Mouse (Mus musculus) liver, adult 2 months (tissue): ENCODE results near the gene Lcmt2. TPM values are rescaled to one million over a fixed set of nuclear protein-coding genes. Genes with fewer than 3 reads are reported as not detected.

Experiments
- DNase-seq: peaks from one replicate; pipeline ENCODE4 v3.0.0-alpha.2; 2011; ENCODE audit warnings: low read depth, low spot score; ENCODE audit errors: extremely low read depth
- H3K27ac ChIP-seq: fragments of 200-500 bp; replicated peaks from 2 replicates; pipeline ENCODE4 v1.5.1; 2012; ENCODE audit warnings: low read depth, mild to moderate bottlenecking, control low read depth, inconsistent platforms, low read length; ENCODE audit not compliant: insufficient read depth
- H3K27me3 ChIP-seq: fragments of 200-500 bp; 2 replicates; pipeline ENCODE4 v1.6.1; 2012; ENCODE audit warnings: mild to moderate bottlenecking, moderate library complexity, low read length, inconsistent platforms; ENCODE audit not compliant: control insufficient read depth, insufficient read depth
- H3K36me3 ChIP-seq: fragments of 200-500 bp; 2 replicates; pipeline ENCODE4 v1.6.1; 2012; ENCODE audit warnings: low read length, inconsistent platforms; ENCODE audit not compliant: control insufficient read depth, insufficient read depth
- H3K4me1 ChIP-seq: fragments of 200-500 bp; 2 replicates; pipeline ENCODE4 v1.6.1; 2011; ENCODE audit warnings: low read length; ENCODE audit not compliant: control insufficient read depth, insufficient read depth
- H3K4me3 ChIP-seq: fragments of 200-500 bp; 2 replicates; pipeline ENCODE4 v1.5.1; 2011; ENCODE audit warnings: low read depth, mild to moderate bottlenecking, control low read depth, low read length, moderate library complexity; ENCODE audit not compliant: insufficient read depth
- H3K79me2 ChIP-seq: fragments of 200-500 bp; 2 replicates; pipeline ENCODE4 v1.6.1; 2012; ENCODE audit warnings: inconsistent platforms, mild to moderate bottlenecking, low read length, moderate library complexity; ENCODE audit not compliant: control insufficient read depth, insufficient read depth
- H3K9ac ChIP-seq: fragments of 200-500 bp; 2 replicates; pipeline ENCODE4 v1.6.1; 2012; ENCODE audit warnings: low read depth, mild to moderate bottlenecking, control low read depth, inconsistent platforms, low read length
- CTCF ChIP-seq: fragments of 200-500 bp; IDR thresholded peaks from 2 replicates; pipeline ENCODE4 v1.5.1; 2011; ENCODE audit warnings: low read depth, low read length, control low read depth
- POLR2A ChIP-seq: fragments of 200-500 bp; IDR thresholded peaks from 2 replicates; pipeline ENCODE4 v1.6.1; 2011; ENCODE audit warnings: low read length, control low read depth; ENCODE audit not compliant: insufficient read depth; ENCODE audit errors: extremely low read depth
- WGBS: fragments of 180-500 bp; shearing (Covaris S2); methylation state at CpG from one replicate; pipeline ENCODE4 v1.1.7; 2018; 5-methylcytosine and 5-hydroxymethylcytosine counted together
- polyA plus RNA-seq: library from polyadenylated mRNA; depleted of rRNA; stranded (reverse); fragments of >200 nt; gene quantifications from 2 replicates; pipeline ENCODE4 v1.2.3, GENCODE M21; 2012; rRNA removed
- total RNA-seq: library from RNA; depleted of rRNA; stranded (reverse); fragments of >200 nt; gene quantifications from 2 replicates; pipeline ENCODE4 v1.2.3, GENCODE M21; 2014; rRNA removed

The Lcmt2 gene
- total RNA-seq (5.2 and 6.5 TPM in 2 replicates), polyA plus RNA-seq (9.1 and 9.9 TPM in 2 replicates)

- Histone ChIP-seq H3K79me2 (peaks cover 7% of the 10 kb centered on the region; the same call in 1 of the 2 replicates), H3K9ac (peak within 1 kb of the TSS; percentile 96), H3K4me3 (peak within 1 kb of the TSS; percentile 95), H3K36me3 (peaks cover 12% of the 10 kb centered on the region), H3K27me3 (no peaks in the 10 kb centered on the region), H3K4me1 (peaks cover 10% of the 10 kb centered on the region), H3K27ac (peak within 1 kb of the TSS; percentile 94)
- WGBS, result under 1% methylated on average over 87 of the region's 87 CpGs
- peak; percentile 85 for DNase-seq
- TF ChIP-seq POLR2A (peak; percentile 76; the same call in 1 of the 2 replicates), CTCF (no peak)
These were observed at the start of gene Lcmt2, which contains the start of gene Adal for GRCm38 (mm10) chr2:121140018-121140882. Lcmt2 (minus strand) TSS chr2:121140653. Adal (plus strand) TSS chr2:121140428.

- 55% methylated on average over 1 of the region's 1 CpGs for WGBS
- H3K36me3 ChIP-seq, result peaks cover 65% of the 10 kb centered on the region
- H3K27ac ChIP-seq, result no peak overlapping the region
- peaks cover 4% of the 10 kb centered on the region; the same call in 1 of the 2 replicates for H3K4me1 ChIP-seq
- H3K4me3 ChIP-seq, result no peak overlapping the region
- H3K27me3 ChIP-seq, result no peaks in the 10 kb centered on the region
- no peak for TF ChIP-seq POLR2A
- DNase-seq, result no peak
- no peaks in the 10 kb centered on the region for H3K79me2 ChIP-seq
- no peak overlapping the region for H3K9ac ChIP-seq
These were observed 48.1 kb upstream of the Lcmt2 start for GRCm38 (mm10) chr2:121188530-121188929.

GRCm38 (mm10) chr2:121184142-121184541 lies 43.7 kb upstream of the Lcmt2 start:
- H3K4me3 ChIP-seq, result no peak overlapping the region
- no peaks in the 10 kb centered on the region for H3K27me3 ChIP-seq
- no peak for DNase-seq
- peaks cover 50% of the 10 kb centered on the region for H3K36me3 ChIP-seq
- no peaks in the 10 kb centered on the region for H3K79me2 ChIP-seq
- H3K4me1 ChIP-seq, result no peaks in the 10 kb centered on the region
- WGBS, result 97% methylated on average over 7 of the region's 7 CpGs
- H3K9ac ChIP-seq, result no peak overlapping the region
- TF ChIP-seq CTCF (no peak), POLR2A (no peak)
- H3K27ac ChIP-seq, result no peak overlapping the region

- TF ChIP-seq POLR2A, result no peak
- TF ChIP-seq CTCF, result no peak
- Histone ChIP-seq H3K36me3 (peaks cover 49% of the 10 kb centered on the region), H3K4me3 (no peak overlapping the region), H3K79me2 (no peaks in the 10 kb centered on the region), H3K9ac (no peak overlapping the region), H3K4me1 (no peaks in the 10 kb centered on the region), H3K27ac (no peak overlapping the region), H3K27me3 (no peaks in the 10 kb centered on the region)
- no peak for DNase-seq
- WGBS, result 82% methylated on average over 5 of the region's 5 CpGs
These were observed 43.0 kb upstream of the Lcmt2 start for GRCm38 (mm10) chr2:121183431-121183830.

- no peak for TF ChIP-seq CTCF
- TF ChIP-seq POLR2A, result no peak
- Histone ChIP-seq H3K4me1 (no peaks in the 10 kb centered on the region), H3K79me2 (no peaks in the 10 kb centered on the region), H3K4me3 (no peak overlapping the region), H3K36me3 (peaks cover 49% of the 10 kb centered on the region), H3K27me3 (no peaks in the 10 kb centered on the region), H3K27ac (no peak overlapping the region), H3K9ac (no peak overlapping the region)
- DNase-seq, result no peak
- WGBS, result 94% methylated on average over 3 of the region's 3 CpGs
These were observed 38.5 kb upstream of the Lcmt2 start for GRCm38 (mm10) chr2:121178828-121179479.
